Mouse (Mus musculus) heart, postnatal 0 days (tissue): Measurements from ENCODE around the gene Bcl11b. TPM values are rescaled to one million over a fixed set of nuclear protein-coding genes. Genes with fewer than 3 reads are reported as not detected.

ENCODE experiments used
- ATAC-seq: fragments of 200-750 bp; cut with Nextera tagmentation; 2 replicates; pipeline ENCODE4 v1.8.0; 2017; ENCODE audit warnings: low read depth, moderate number of reproducible peaks, moderate library complexity; ENCODE audit not compliant: insufficient read depth
- DNase-seq: peaks from one replicate; pipeline ENCODE4 v3.0.0-alpha.2; 2016; ENCODE audit warnings: low spot score
- H3K27ac ChIP-seq: fragments of 300-500 bp; sonication (generic); 2 replicates; pipeline ENCODE4 v1.5.1; 2014; ENCODE audit warnings: low read depth, mild to moderate bottlenecking
- H3K27me3 ChIP-seq: fragments of 300-500 bp; sonication (generic); 2 replicates; pipeline ENCODE4 v1.6.1; 2014; ENCODE audit warnings: low read length, mixed read lengths; ENCODE audit not compliant: control insufficient read depth, insufficient read depth
- H3K36me3 ChIP-seq: fragments of 300-500 bp; sonication (generic); replicated peaks from 2 replicates; pipeline ENCODE4 v1.6.1; 2014; ENCODE audit warnings: low read length, mixed read lengths; ENCODE audit not compliant: control insufficient read depth, insufficient read depth
- H3K4me1 ChIP-seq: fragments of 300-500 bp; sonication (generic); 2 replicates; pipeline ENCODE4 v1.6.1; 2014; ENCODE audit warnings: antibody characterized with exemption; ENCODE audit not compliant: control insufficient read depth, insufficient read depth
- H3K4me2 ChIP-seq: fragments of 300-500 bp; sonication (generic); 2 replicates; pipeline ENCODE4 v1.6.1; 2014; ENCODE audit warnings: low read depth, mild to moderate bottlenecking, low read length, moderate library complexity
- H3K4me3 ChIP-seq: fragments of 300-500 bp; sonication (generic); 2 replicates; pipeline ENCODE4 v1.5.1; 2014; ENCODE audit warnings: low read depth, low read length
- H3K9ac ChIP-seq: fragments of 300-500 bp; sonication (generic); replicated peaks from 2 replicates; pipeline ENCODE4 v1.6.1; 2014; ENCODE audit warnings: low read depth, low read length, mixed read lengths
- H3K9me3 ChIP-seq: fragments of 300-500 bp; sonication (generic); replicated peaks from 2 replicates; pipeline ENCODE4 v1.6.1; 2016; ENCODE audit warnings: low read length; ENCODE audit not compliant: control insufficient read depth
- CTCF ChIP-seq: IDR thresholded peaks from 2 replicates; pipeline ENCODE4 v1.5.1; 2016; ENCODE audit warnings: antibody characterized with exemption, control low read depth, low read depth
- EP300 ChIP-seq: IDR thresholded peaks from 2 replicates; pipeline ENCODE4 v1.6.1; 2016; ENCODE audit warnings: antibody characterized with exemption, low read depth
- WGBS: fragments of 180-500 bp; shearing (Covaris S2); extraction: QIAGEN DNeasy Blood & Tissue Kit; methylation state at CpG from one replicate; pipeline ENCODE4 v1.1.7; 2014; 5-methylcytosine and 5-hydroxymethylcytosine counted together
- polyA plus RNA-seq: library from polyadenylated mRNA; unstranded; fragments of >200 nt; fragmentation: Nextera tagmentation; extraction: Ambion mirVana; gene quantifications from 2 replicates; pipeline ENCODE4 v1.2.1, GENCODE M21; 2015
- total RNA-seq: library from RNA; depleted of rRNA; stranded (reverse); fragments of >200 nt; gene quantifications from 2 replicates; pipeline ENCODE4 v1.2.3, GENCODE M21; 2014; ENCODE audit warnings: low replicate concordance

The Bcl11b gene
- total and polyA plus RNA-seq, 2 experiments from 2014 or later, result 2.2 to 2.7 TPM

DNA sequence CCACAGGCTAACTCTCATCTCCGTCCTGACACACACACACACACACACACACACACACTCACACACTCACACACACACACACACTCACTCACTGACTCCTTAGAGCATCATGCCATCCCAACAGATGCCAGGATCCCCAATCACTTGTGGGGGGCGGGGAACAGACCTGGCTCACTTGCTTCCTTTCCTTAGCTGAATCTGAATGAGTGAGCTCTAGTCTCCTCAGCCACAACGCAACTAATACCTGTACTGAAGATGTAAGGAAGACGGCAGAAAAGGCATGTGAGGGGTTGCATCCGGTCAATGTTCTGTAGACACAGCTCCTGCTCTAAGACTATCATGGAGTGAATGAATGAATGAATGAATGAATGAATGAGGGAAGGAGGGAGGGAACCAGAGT lies 71.9 kb downstream of the Bcl11b start:
- no peak for ATAC-seq
- H3K4me2 ChIP-seq, result peak overlapping the region; percentile 54
- WGBS, result 60% methylated on average over 5 of the region's 5 CpGs
- peak overlapping the region; percentile 38; the same call in 1 of the 2 replicates for H3K4me3 ChIP-seq
- no peak for TF ChIP-seq EP300
- no peak for TF ChIP-seq CTCF
- H3K36me3 ChIP-seq, result no peaks in the 10 kb centered on the region; the same call in 1 of the 2 replicates
- H3K27ac ChIP-seq, result peak overlapping the region; percentile 69; the same call in 1 of the 2 replicates
- no peak overlapping the region for H3K9ac ChIP-seq
- peaks cover 9% of the 10 kb centered on the region; the same call in 1 of the 2 replicates for H3K27me3 ChIP-seq
- no peaks in the 10 kb centered on the region for H3K9me3 ChIP-seq
- H3K4me1 ChIP-seq, result peaks cover 19% of the 10 kb centered on the region; the same call in 1 of the 2 replicates
- DNase-seq, result no peak

DNA sequence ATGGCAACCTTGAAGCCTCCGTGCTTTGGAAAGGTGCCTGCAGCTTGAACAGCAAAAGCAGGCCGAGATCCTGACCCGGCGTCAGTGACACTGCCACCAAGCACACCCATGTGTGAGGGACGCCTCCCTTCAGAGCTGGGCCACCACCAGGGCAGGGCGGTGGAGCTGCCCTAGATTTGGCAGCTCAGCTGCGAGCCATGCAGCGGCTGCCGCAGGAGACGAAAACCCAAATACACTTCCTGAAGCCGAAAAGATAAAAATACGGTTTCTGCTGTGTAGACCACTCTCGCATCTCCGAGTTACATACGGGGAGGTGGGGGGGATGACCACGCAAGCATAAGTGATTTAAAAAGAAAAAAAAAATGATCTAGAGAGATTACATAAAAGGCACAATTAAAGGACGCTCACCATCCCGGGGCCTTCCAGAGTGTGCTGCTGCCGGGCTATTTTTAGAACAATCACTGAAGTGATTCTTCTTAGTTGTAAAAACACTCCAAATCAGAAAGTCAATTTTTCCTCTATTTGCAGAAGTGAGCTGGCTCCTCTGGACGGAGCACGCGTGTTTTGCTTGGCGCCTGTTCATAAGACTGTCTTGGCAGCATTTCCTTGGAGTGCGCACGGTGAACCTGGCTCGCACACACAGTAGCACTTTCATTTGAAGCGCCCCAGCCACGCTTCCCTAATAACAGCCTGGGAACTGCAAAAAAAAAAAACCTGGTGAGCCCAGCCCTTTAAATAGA lies 72.6 kb downstream of the Bcl11b start:
- ATAC-seq, result peak; percentile 57; the same call in 1 of the 2 replicates
- peak; percentile 70 for DNase-seq
- peak overlapping the region; percentile 12 for H3K9ac ChIP-seq
- no peaks in the 10 kb centered on the region; the same call in 1 of the 2 replicates for H3K36me3 ChIP-seq
- no peak for TF ChIP-seq EP300
- no peak for TF ChIP-seq CTCF
- H3K4me1 ChIP-seq, result peaks cover 19% of the 10 kb centered on the region; the same call in 1 of the 2 replicates
- H3K27ac ChIP-seq, result peak overlapping the region; percentile 69
- peaks cover 9% of the 10 kb centered on the region; the same call in 1 of the 2 replicates for H3K27me3 ChIP-seq
- WGBS, result 4% methylated on average over 28 of the region's 28 CpGs
- peak overlapping the region; percentile 54 for H3K4me2 ChIP-seq
- H3K4me3 ChIP-seq, result peak overlapping the region; percentile 38
- H3K9me3 ChIP-seq, result no peaks in the 10 kb centered on the region

DNA sequence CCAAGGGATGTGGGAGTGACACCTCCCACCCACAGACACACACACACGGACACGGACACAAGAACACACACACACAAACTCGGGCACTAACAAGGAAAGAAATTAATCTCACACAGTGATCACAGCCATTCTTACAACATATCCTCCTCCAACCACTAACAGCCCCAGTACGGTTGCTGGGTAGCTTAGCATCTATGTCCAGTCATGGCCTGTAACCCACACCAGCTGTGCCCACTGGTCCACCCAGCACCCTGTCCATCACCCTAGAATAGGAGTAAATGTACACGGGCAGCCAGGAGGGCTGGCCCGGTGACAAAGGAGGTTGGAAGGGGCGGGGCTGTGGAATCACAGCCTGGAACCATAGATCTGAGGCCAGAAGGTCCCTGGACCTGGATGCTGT lies 74.5 kb downstream of the Bcl11b start:
- WGBS, result 70% methylated on average over 7 of the region's 7 CpGs
- Histone ChIP-seq H3K9ac (no peak overlapping the region), H3K4me2 (no peak overlapping the region), H3K36me3 (no peaks in the 10 kb centered on the region; the same call in 1 of the 2 replicates), H3K4me1 (peaks cover 22% of the 10 kb centered on the region), H3K4me3 (no peak overlapping the region), H3K9me3 (no peaks in the 10 kb centered on the region), H3K27me3 (peaks cover 4% of the 10 kb centered on the region; the same call in 1 of the 2 replicates), H3K27ac (peak overlapping the region; percentile 48; the same call in 1 of the 2 replicates)
- DNase-seq (no peak), ATAC-seq (no peak)
- TF ChIP-seq EP300, result no peak
- TF ChIP-seq CTCF, result no peak

DNA sequence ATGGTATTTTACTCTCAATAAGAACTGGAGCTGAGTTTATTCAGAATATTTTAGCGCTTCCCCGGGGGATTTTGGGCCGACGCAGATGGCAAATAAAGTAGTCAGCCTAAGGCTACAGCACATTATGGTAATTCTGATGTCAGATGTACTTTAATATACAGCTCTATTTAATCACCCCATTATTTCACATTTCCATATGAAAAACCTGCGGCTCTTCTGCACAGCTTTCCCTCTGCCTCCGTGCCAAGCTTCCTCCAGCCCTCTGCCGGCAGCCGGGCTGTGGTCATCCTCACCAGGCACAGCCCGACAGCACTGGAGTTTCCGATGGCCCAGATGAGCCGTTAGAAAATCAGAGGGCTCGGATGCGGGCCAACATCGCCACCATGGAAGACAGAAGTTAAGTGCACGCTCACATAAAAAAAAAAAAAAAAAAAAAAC lies 74.9 kb downstream of the Bcl11b start:
- Histone ChIP-seq H3K27ac (no peak overlapping the region), H3K4me1 (peaks cover 26% of the 10 kb centered on the region), H3K9ac (no peak overlapping the region), H3K9me3 (no peaks in the 10 kb centered on the region), H3K36me3 (no peaks in the 10 kb centered on the region; the same call in 1 of the 2 replicates), H3K4me3 (no peak overlapping the region), H3K27me3 (peaks cover 4% of the 10 kb centered on the region; the same call in 1 of the 2 replicates), H3K4me2 (peak overlapping the region; percentile 51; the same call in 1 of the 2 replicates)
- 74% methylated on average over 15 of the region's 15 CpGs for WGBS
- TF ChIP-seq CTCF (no peak), EP300 (no peak)
- ATAC-seq (no peak), DNase-seq (no peak)

DNA sequence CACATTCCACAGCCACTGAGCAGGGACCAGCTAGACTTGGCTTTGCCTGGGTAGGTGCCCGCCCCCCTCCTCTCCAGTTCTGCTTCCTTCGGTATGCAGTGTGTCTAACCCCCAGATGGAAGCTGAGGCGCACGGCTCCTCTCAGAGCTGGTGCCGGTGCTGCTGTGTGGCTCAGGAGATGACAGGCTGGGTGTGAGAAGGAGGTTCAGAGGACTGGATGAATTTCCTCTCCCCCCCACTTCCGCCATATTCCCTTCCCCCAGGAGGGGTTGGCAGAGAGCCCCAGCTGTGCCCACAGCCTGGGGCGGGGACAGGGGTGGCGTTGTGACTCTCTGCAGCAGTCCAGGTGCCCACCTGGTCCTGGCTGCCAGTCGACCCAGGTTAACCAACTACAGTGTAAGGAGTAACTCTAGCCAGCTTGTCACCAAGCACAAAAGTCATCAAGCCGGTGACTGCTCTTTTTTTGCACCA lies 75.4 kb downstream of the Bcl11b start:
- Histone ChIP-seq H3K27ac (no peak overlapping the region), H3K4me2 (peak overlapping the region; percentile 51), H3K36me3 (no peaks in the 10 kb centered on the region; the same call in 1 of the 2 replicates), H3K27me3 (peaks cover 4% of the 10 kb centered on the region; the same call in 1 of the 2 replicates), H3K4me3 (peak overlapping the region; percentile 8; the same call in 1 of the 2 replicates), H3K4me1 (peaks cover 28% of the 10 kb centered on the region), H3K9me3 (no peaks in the 10 kb centered on the region), H3K9ac (no peak overlapping the region)
- no peak for TF ChIP-seq CTCF
- TF ChIP-seq EP300, result no peak
- WGBS, result 41% methylated on average over 10 of the region's 10 CpGs
- ATAC-seq, result no peak
- DNase-seq, result no peak
